Mouse (Mus musculus) left cerebral cortex, adult 18-20 months (tissue): Measurements from ENCODE around the gene Vmn2r77. TPM values are rescaled to one million over a fixed set of nuclear protein-coding genes. Genes with fewer than 3 reads are reported as not detected.
"Not testable (repeated sequence)": the region's sequence is repeated elsewhere in the genome, so short reads cannot be mapped to it uniquely, and the experiment has no call there.

ENCODE experiments used
- DNase-seq, 2 experiments: peaks; one replicate each; pipeline ENCODE4 v3.0.0; 2021 to 2022; ENCODE audit warnings: low spot score in 2 of 2, mixed read lengths in 1 of 2
- long read RNA-seq, 2 experiments: library from polyadenylated mRNA; stranded (forward); transcript quantifications; one replicate each; pipeline ENCODE4 v2.0.0; 2021
- total RNA-seq, 2 experiments: library from RNA; stranded (reverse); gene quantifications; 2 replicates each; pipeline ENCODE4 v1.2.3; 2021

The Vmn2r77 gene
- total RNA-seq, result not detected
- long read RNA-seq, experiment 1, result 0 reads
- long read RNA-seq, experiment 2, result 0 reads

GRCm38 (mm10) chr7:86794727-86795126, at the start of gene Vmn2r77:
Vmn2r77 (plus strand) TSS chr7:86795027.
- DNase-seq, result no peak

DNA sequence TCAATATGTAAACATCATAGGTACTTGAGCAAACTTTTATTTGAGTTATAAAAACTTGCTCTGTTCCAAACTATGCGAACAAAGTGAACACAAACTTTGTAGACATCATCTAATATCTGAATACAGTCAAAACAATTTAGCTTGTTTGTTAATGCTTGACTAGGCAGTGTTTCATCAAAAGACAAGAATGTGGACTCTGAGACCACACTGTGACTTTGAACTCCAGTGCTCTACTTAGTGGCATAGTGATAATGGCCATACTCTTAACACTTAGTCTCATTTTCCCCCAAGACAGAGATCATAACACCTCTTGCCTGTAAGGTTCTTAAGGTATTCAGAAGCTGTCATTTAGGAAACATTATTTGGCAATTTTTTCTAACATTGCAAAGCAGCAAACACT, 34.1 kb upstream of the Vmn2r77 start:
- no peak for DNase-seq

DNA sequence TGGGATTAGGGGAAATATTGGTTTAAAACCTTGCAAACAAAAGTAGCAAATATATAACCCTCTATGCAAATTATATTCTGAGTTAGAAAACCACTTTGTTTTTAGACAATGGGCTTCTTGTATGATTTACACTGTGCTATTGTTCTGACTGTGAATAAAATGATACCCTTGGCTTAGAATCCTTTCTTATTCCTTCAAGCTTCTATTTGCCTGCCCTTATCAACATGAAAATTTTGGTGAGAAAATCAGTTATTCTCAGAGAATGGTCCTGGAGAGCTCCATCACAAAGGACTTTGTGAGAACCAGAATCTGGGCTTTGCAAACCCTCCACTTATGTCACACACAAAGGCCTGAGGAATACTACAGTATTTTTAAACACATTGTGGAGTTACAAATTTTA, 30.2 kb upstream of the Vmn2r77 start:
- no peak for DNase-seq

DNA sequence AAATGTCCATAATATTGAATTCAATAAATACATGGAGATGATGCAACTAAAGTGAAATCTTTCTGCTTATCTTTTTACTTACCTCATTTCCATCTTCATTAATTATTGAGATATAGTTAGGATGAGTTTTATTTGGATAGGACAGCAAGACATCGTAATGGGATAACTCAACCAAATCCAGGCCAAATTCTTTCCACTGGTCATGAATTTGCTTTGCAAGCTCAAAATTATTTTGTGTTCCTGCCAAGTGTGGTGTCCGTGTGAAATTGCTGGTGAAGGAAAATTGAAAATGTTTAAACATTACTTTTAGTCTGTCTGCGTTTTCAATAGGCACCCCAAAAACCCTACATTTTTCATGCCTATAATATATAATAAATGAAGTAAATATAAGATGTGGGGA, 23.2 kb upstream of the Vmn2r77 start:
- DNase-seq, result no peak

DNA sequence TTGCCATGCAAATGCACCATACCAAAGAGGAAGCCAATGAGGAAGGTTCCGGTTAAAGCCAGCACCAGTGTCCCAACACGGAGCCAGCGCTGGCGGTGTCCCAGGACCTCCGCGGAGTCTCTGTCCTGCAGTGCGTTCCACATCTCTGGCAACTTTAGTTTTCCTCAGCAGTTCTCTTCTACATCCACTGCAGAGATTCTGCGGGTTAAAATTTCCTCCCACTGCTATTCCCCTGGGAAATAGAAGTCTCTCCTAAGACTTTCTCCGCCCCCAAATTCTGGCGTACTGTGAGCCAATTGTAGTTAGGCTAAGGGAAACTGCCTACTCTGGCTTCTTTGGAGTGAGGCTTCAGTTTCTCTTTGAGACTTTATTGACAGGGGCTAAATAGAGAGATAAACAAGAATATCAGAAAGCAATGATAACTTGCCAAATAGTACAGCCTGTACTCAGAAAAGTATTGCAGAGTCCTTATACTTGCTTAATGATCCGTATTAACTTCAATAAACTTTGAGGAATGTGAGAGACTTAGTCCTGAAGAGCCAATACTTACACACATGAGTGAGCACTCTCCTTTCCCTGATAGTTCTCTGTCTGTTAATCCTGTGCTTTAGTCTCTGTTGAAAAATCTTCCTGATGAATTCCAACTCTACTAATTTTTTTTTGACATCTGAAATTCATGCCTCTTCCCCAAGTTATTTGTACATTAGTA, 19.1 kb upstream of the Vmn2r77 start, which contains the start of gene Folh1:
Gene Folh1, minus strand, starts transcription at position 327 of the 709 bp plus-strand sequence.
- DNase-seq, result peak; percentile 7 to 20

GRCm38 (mm10) chr7:86815241-86815640, 20.4 kb downstream of the Vmn2r77 start:
- not testable (repeated sequence) for DNase-seq

DNA sequence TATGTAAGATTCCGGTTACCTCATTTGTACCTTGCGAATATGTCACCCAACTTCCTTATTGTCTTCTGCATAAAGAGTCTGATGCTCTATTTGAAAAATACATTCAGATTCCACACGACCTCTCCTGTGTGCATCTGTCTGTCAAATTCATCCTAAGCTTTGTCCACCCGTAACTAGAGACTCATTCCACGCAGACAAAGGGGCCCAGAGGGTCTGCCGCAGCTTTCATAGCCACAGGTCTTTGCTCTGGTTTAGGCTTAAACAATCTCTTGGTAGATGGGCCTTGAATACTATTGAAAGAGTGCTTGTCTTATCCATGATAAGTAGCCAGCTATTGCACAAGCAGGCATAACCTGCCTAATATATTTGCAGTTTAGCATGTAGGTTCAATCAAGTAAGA, 20.9 kb downstream of the Vmn2r77 start:
- not testable (repeated sequence) for DNase-seq

- no peak for DNase-seq
These were observed 21.6 kb downstream of the Vmn2r77 start for GRCm38 (mm10) chr7:86816466-86816865.

Other genes starting within 250 kb of the Vmn2r77 start
- gene Olfr295, start 211.2 kb upstream of the Vmn2r77 start, total RNA-seq, result not detected
- gene Olfr294, start 178.4 kb upstream of the Vmn2r77 start, total RNA-seq, result not detected
- not detected for gene Olfr293, start 146.0 kb upstream of the Vmn2r77 start, total RNA-seq
- not detected for gene Olfr292, start 106.7 kb upstream of the Vmn2r77 start, total RNA-seq
- gene Folh1, start 19.1 kb upstream of the Vmn2r77 start, total RNA-seq, result 1 to 10 TPM; 5.9 to 6.1 TPM
- not detected for gene Vmn2r78, start 120.1 kb downstream of the Vmn2r77 start, total RNA-seq
- not detected for gene Vmn2r79, start 201.1 kb downstream of the Vmn2r77 start, total RNA-seq